Mouse (Mus musculus) ES-Bruce4 (cell line): Measurements from ENCODE around the gene 5330417H12Rik. TPM values are rescaled to one million over a fixed set of nuclear protein-coding genes. Genes with fewer than 3 reads are reported as not detected.

Source experiments
- H3K27ac ChIP-seq: 2 replicates; pipeline ENCODE4 v1.5.1; 2012; ENCODE audit warnings: low read length, inconsistent platforms; ENCODE audit not compliant: insufficient read depth
- H3K27me3 ChIP-seq: 2 replicates; pipeline ENCODE4 v1.6.1; 2012; ENCODE audit warnings: mild to moderate bottlenecking, low read length, inconsistent platforms; ENCODE audit not compliant: control insufficient read depth, poor library complexity, insufficient read depth, severe bottlenecking
- H3K36me3 ChIP-seq: 2 replicates; pipeline ENCODE4 v1.6.1; 2012; ENCODE audit warnings: inconsistent platforms, mild to moderate bottlenecking, low read length, moderate library complexity; ENCODE audit not compliant: control insufficient read depth, poor library complexity, insufficient read depth, severe bottlenecking
- H3K4me1 ChIP-seq: one replicate; pipeline ENCODE4 v1.8.1; 2011; ENCODE audit warnings: low read length; ENCODE audit not compliant: control insufficient read depth, insufficient read depth
- H3K4me3 ChIP-seq: 2 replicates; pipeline ENCODE4 v1.5.1; 2011; ENCODE audit warnings: low read depth, mild to moderate bottlenecking, low read length
- H3K9ac ChIP-seq: 2 replicates; pipeline ENCODE4 v1.6.1; 2012; ENCODE audit warnings: low read depth, mild to moderate bottlenecking, inconsistent platforms; ENCODE audit not compliant: poor library complexity, severe bottlenecking
- H3K9me3 ChIP-seq: replicated peaks from 2 replicates; pipeline ENCODE4 v1.6.1; 2012; ENCODE audit warnings: mild to moderate bottlenecking, low read length, inconsistent platforms; ENCODE audit not compliant: control insufficient read depth, poor library complexity, insufficient read depth, severe bottlenecking
- CTCF ChIP-seq: IDR thresholded peaks from one replicate; pipeline ENCODE4 v1.8.1; 2011; ENCODE audit warnings: low read depth, low read length
- EP300 ChIP-seq: IDR thresholded peaks from 2 replicates; pipeline ENCODE4 v1.6.1; 2011; ENCODE audit warnings: low read depth, low read length; ENCODE audit not compliant: insufficient read depth
- POLR2A ChIP-seq: IDR thresholded peaks from one replicate; pipeline ENCODE4 v1.8.1; 2011; ENCODE audit warnings: low read length; ENCODE audit not compliant: insufficient read depth
- polyA plus RNA-seq: library from polyadenylated mRNA; stranded (reverse); fragments of >200 nt; gene quantifications from 2 replicates; pipeline ENCODE4 v1.2.4, GENCODE M21; 2011; ENCODE audit warnings: low read depth; ENCODE audit not compliant: missing spikeins, insufficient read depth, insufficient read length

Gene 5330417H12Rik
- polyA plus RNA-seq, 1 experiment, result not detected

- Histone ChIP-seq H3K27me3 (no peaks in the 10 kb centered on the region), H3K9me3 (no peaks in the 10 kb centered on the region), H3K36me3 (no peaks in the 10 kb centered on the region), H3K4me1 (peaks cover 2% of the 10 kb centered on the region), H3K9ac (no peak overlapping the region), H3K4me3 (no peak overlapping the region), H3K27ac (no peak overlapping the region)
- TF ChIP-seq POLR2A, result no peak
- TF ChIP-seq CTCF, result no peak
- TF ChIP-seq EP300, result no peak
Measured at GRCm38 (mm10) chr7:107602505-107602904, 22.5 kb downstream of the 5330417H12Rik start.

- Histone ChIP-seq H3K27me3 (no peaks in the 10 kb centered on the region), H3K9me3 (no peaks in the 10 kb centered on the region), H3K9ac (no peak overlapping the region), H3K27ac (no peak overlapping the region), H3K4me1 (peaks cover 2% of the 10 kb centered on the region), H3K36me3 (no peaks in the 10 kb centered on the region), H3K4me3 (no peak overlapping the region)
- TF ChIP-seq CTCF, result no peak
- no peak for TF ChIP-seq EP300
- no peak for TF ChIP-seq POLR2A
Measured at GRCm38 (mm10) chr7:107600651-107601050, 24.3 kb downstream of the 5330417H12Rik start.

GRCm38 (mm10) chr7:107597956-107598355, 27.0 kb downstream of the 5330417H12Rik start:
- TF ChIP-seq POLR2A (no peak), CTCF (no peak), EP300 (no peak)
- H3K4me3 ChIP-seq, result no peak overlapping the region
- H3K9me3 ChIP-seq, result no peaks in the 10 kb centered on the region
- H3K9ac ChIP-seq, result no peak overlapping the region
- no peaks in the 10 kb centered on the region for H3K27me3 ChIP-seq
- H3K27ac ChIP-seq, result no peak overlapping the region
- no peaks in the 10 kb centered on the region for H3K36me3 ChIP-seq
- no peaks in the 10 kb centered on the region for H3K4me1 ChIP-seq

- TF ChIP-seq CTCF (no peak), POLR2A (no peak)
- Histone ChIP-seq H3K4me1 (no peaks in the 10 kb centered on the region), H3K27ac (no peak overlapping the region), H3K9ac (no peak overlapping the region), H3K36me3 (no peaks in the 10 kb centered on the region), H3K27me3 (no peaks in the 10 kb centered on the region), H3K4me3 (no peak overlapping the region), H3K9me3 (no peaks in the 10 kb centered on the region)
Measured at GRCm38 (mm10) chr7:107596753-107597152, 28.2 kb downstream of the 5330417H12Rik start.

- H3K4me1 ChIP-seq, result no peaks in the 10 kb centered on the region
- TF ChIP-seq EP300, result no peak
- H3K9me3 ChIP-seq, result no peaks in the 10 kb centered on the region
- H3K27ac ChIP-seq, result no peak overlapping the region
- no peaks in the 10 kb centered on the region for H3K36me3 ChIP-seq
- no peaks in the 10 kb centered on the region for H3K27me3 ChIP-seq
- H3K4me3 ChIP-seq, result peak overlapping the region; percentile 87
- peak overlapping the region; percentile 80 for H3K9ac ChIP-seq
Measured at GRCm38 (mm10) chr7:107595426-107595825, 29.5 kb downstream of the 5330417H12Rik start.

GRCm38 (mm10) chr7:107594857-107595402, 30.0 kb downstream of the 5330417H12Rik start, which contains the start of gene Ppfibp2:
TSS of gene Ppfibp2 (plus strand) at chr7:107595207.
- Histone ChIP-seq H3K4me1 (no peaks in the 10 kb centered on the region), H3K9me3 (no peaks in the 10 kb centered on the region), H3K27me3 (no peaks in the 10 kb centered on the region), H3K36me3 (no peaks in the 10 kb centered on the region), H3K9ac (peak within 1 kb of the TSS; percentile 80), H3K27ac (peak within 1 kb of the TSS; percentile 87), H3K4me3 (peak within 1 kb of the TSS; percentile 87)
- TF ChIP-seq POLR2A (no peak), CTCF (no peak), EP300 (no peak; the same call in 1 of the 2 replicates)
